Comparison of ENCODE assay signal across 8 mouse cellular contexts in the genomic region with DNA sequence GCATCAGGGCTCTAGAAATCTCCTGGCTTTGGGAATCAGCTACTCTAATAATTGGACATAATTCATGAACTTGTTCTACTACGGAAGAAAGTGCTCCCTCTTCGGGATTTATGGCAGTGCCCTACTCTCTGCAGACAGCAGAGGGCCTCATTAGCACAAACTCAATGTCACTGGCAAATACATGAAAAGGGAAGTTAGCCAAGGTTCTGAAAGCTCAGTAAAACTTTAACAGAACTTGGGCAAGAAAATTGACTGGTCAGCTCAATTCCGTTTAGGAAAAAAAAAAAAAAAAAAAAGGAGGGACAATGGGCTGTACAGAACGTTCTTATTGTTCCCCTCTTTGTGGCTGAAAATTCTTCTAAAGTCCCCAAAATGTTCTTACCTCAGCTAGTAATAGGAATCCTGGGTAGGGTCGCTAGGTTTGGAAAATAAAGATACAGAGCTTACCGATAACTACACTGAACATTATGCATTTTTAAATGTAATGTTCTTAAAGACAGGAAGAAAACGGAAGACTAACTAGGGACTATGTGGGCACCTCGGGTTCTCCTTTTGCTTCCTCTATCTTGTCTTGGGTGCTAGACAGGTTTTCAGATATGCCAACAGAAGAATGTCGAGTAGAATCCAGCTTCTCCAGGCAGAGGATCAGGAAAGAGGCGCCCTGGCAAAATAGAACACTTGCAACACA. TPM values are rescaled to one million over a fixed set of nuclear protein-coding genes. Genes with fewer than 3 reads are reported as not detected.
A peak's percentile ranks its signal among the peaks of the same experiment; 100 is the strongest.
DNase-seq lines count a peak whose midpoint lies in the region; ATAC-seq and TF ChIP-seq lines count a peak whose summit lies in the region.

No protein-coding gene starts in this region.

- H3K27ac ChIP-seq in gastrocnemius, adult 2 months, result peak overlapping the region; percentile 24; the same call in 1 of the 2 replicates
- no peak overlapping the region for H3K27ac ChIP-seq in forebrain, embryonic 16.5 days (ENCODE audit: low read length)

- 57% methylated on average over 10 of the region's 10 CpGs for WGBS in forebrain, embryonic 16.5 days

- ATAC-seq in megakaryocyte-erythroid progenitor cell, adult 5-6 weeks (replicated peaks; ENCODE audit: low FRiP score, low TSS enrichment, poor library complexity, severe bottlenecking), result peak; percentile 81
- ATAC-seq in forebrain, embryonic 16.5 days, result no peak

- peaks cover 5% of the 10 kb centered on the region; the same call in 1 of the 2 replicates for H3K27me3 ChIP-seq in forebrain, embryonic 16.5 days (replicated peaks; ENCODE audit: control insufficient read depth, insufficient read depth, low read length)

- no peaks in the 10 kb centered on the region for H3K4me1 ChIP-seq in forebrain, embryonic 16.5 days (replicated peaks; ENCODE audit: control insufficient read depth, insufficient read depth, low read length)

- no peak overlapping the region for H3K4me3 ChIP-seq in gastrocnemius, adult 2 months
- no peak overlapping the region for H3K4me3 ChIP-seq in forebrain, embryonic 16.5 days (replicated peaks; ENCODE audit: low read length)

- intact Hi-C loops in gastrocnemius, adult 2 months (cut with DNase I), result loop anchor here (1.0 to 5.0 kb wide), 2 partner anchors 108 to 230 kb away; a partner anchor contains a TSS

- no peak overlapping the region for H3K9ac ChIP-seq in forebrain, embryonic 16.5 days (replicated peaks; ENCODE audit: low read depth, low read length)

- H3K36me3 ChIP-seq in forebrain, embryonic 16.5 days (ENCODE audit: control insufficient read depth, insufficient read depth), result no peaks in the 10 kb centered on the region

- peak; percentile 80 for TF ChIP-seq CTCF in gastrocnemius, adult 2 months (IDR thresholded peaks at IDR 0.05)

- no peaks in the 10 kb centered on the region for H3K9me3 ChIP-seq in forebrain, embryonic 16.5 days (ENCODE audit: control insufficient read depth, low read length)

- H3K4me2 ChIP-seq in forebrain, embryonic 16.5 days (ENCODE audit: low read length), result no peak overlapping the region

- peak; percentile 47 for DNase-seq in gastrocnemius, adult 2 months
- no peak for DNase-seq in gastrocnemius, postnatal 4 days (ENCODE audit: low spot score in 2 of 2)
- DNase-seq in spleen, postnatal 36 days (ENCODE audit: low spot score in 2 of 2), result peak; percentile 37 to 51
- DNase-seq in spleen, postnatal 10 days (ENCODE audit: low spot score in 2 of 2), result no peak
- peak; percentile 27 for DNase-seq in cerebellum, adult 9-11 months
- DNase-seq in kidney, postnatal 36 days, result peak; percentile 70 to 78

RNA-seq across cellular contexts. Expression of a gene that starts 35.6 kb away (rescaled TPM):
- 10 to 100 TPM; 33.7 to 38.2 TPM for total RNA-seq in gastrocnemius, adult 2 months (2021)
- total RNA-seq in gastrocnemius, postnatal 4 days (2021), result 10 to 100 TPM; 16.5 to 18.9 TPM
- 86.5 and 96.9 TPM in 2 replicates for total RNA-seq in megakaryocyte-erythroid progenitor cell, adult 5-6 weeks (2014; fragmentation: Nextera tagmentation)
- 98.2 and 101 TPM in 2 replicates for total RNA-seq in megakaryocyte-erythroid progenitor cell, adult 5-6 weeks (2017)
- 72.2 and 80.1 TPM in 2 replicates for polyA plus RNA-seq in forebrain, embryonic 16.5 days (2015; fragmentation: Nextera tagmentation; extraction: Ambion mirVana)

Comparison
In these comparisons a context has a peak if more than half of its experiments do, and no peak if none do; other contexts are left out.
1. DNase-seq: peak in gastrocnemius, adult 2 months (single experiment), spleen, postnatal 36 days (2 of 2), cerebellum, adult 9-11 months (single experiment) and kidney, postnatal 36 days (2 of 2); none in gastrocnemius, postnatal 4 days (0 of 2) and spleen, postnatal 10 days (0 of 2).